Mouse (Mus musculus) forebrain, embryonic 11.5 days (tissue): ENCODE measurements around the gene Sntg2. TPM values are rescaled to one million over a fixed set of nuclear protein-coding genes. Genes with fewer than 3 reads are reported as not detected.
A peak's percentile ranks its signal among the peaks of the same experiment; 100 is the strongest.

Experiments used
- ATAC-seq: fragments of 200-750 bp; cut with Nextera tagmentation; replicated peaks from 2 replicates; pipeline ENCODE4 v1.8.0; 2017; ENCODE audit warnings: moderate TSS enrichment; ENCODE audit not compliant: low FRiP score
- DNase-seq: peaks from one replicate; pipeline ENCODE4 v3.0.0-alpha.2; 2017; ENCODE audit warnings: low spot score
- H3K27ac ChIP-seq: fragments of 300-500 bp; sonication (generic); 2 replicates; pipeline ENCODE4 v1.5.1; 2014; ENCODE audit warnings: low read depth, low read length
- H3K27me3 ChIP-seq: fragments of 300-500 bp; sonication (generic); 2 replicates; pipeline ENCODE4 v1.6.1; 2014; ENCODE audit warnings: mild to moderate bottlenecking, low read length, mixed read lengths; ENCODE audit not compliant: control insufficient read depth, insufficient read depth
- H3K36me3 ChIP-seq: fragments of 300-500 bp; sonication (generic); 2 replicates; pipeline ENCODE4 v1.6.1; 2014; ENCODE audit warnings: mild to moderate bottlenecking, low read length, moderate library complexity, mixed read lengths; ENCODE audit not compliant: control insufficient read depth, insufficient read depth
- H3K4me1 ChIP-seq: fragments of 300-500 bp; sonication (generic); replicated peaks from 2 replicates; pipeline ENCODE4 v1.6.1; 2014; ENCODE audit warnings: low read length, mixed read lengths; ENCODE audit not compliant: control insufficient read depth, insufficient read depth
- H3K4me2 ChIP-seq: fragments of 300-500 bp; sonication (generic); 2 replicates; pipeline ENCODE4 v1.6.1; 2014; ENCODE audit warnings: low read depth, mild to moderate bottlenecking, low read length, moderate library complexity, mixed read lengths; ENCODE audit not compliant: severe bottlenecking
- H3K4me3 ChIP-seq: fragments of 300-500 bp; sonication (generic); 2 replicates; pipeline ENCODE4 v1.5.1; 2014; ENCODE audit warnings: low read depth, low read length
- H3K9ac ChIP-seq: fragments of 300-500 bp; sonication (generic); 2 replicates; pipeline ENCODE4 v1.6.1; 2014; ENCODE audit warnings: low read length
- H3K9me3 ChIP-seq: fragments of 300-500 bp; sonication (generic); 2 replicates; pipeline ENCODE4 v1.6.1; 2016; ENCODE audit warnings: low read length, mixed read lengths; ENCODE audit not compliant: control insufficient read depth
- WGBS: fragments of 180-500 bp; shearing (Covaris S2); extraction: QIAGEN DNeasy Blood & Tissue Kit; methylation state at CpG from one replicate; pipeline ENCODE4 v1.1.7; 2014; 5-methylcytosine and 5-hydroxymethylcytosine counted together
- polyA plus RNA-seq: library from polyadenylated mRNA; unstranded; fragments of >200 nt; fragmentation: Nextera tagmentation; extraction: Ambion mirVana; gene quantifications from 2 replicates; pipeline ENCODE4 v1.2.1, GENCODE M21; 2014

Gene Sntg2
- polyA plus RNA-seq = 0.44 and 0.57 TPM in 2 replicates

DNA sequence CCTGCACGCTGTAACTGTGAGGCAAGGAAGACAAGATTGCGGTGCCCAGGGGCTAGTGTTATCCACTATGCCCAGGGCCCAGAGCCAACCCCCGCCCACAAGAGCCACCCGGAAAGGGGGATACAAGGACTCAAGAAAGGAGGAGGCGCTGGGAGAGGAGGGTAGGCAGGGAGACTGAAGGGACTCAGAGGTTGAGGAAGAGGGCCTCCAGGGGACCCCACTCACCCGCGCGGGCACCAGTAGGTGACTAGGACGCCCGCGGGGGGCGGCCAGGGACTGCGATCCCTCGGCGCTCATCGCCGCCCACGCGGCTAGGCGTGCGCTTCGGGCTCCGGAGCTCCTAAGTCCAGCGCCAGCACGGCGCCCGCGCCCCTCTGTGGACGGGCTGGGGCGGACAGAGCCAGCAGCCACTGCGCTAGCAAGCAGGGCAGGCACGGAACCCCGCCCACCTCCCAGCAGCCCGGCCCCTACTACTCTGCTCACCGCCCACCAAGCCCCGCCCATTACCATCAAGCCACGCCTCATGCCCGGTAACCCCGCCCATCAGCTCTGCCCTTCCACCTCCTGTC is at the start of gene Sntg2:
Gene Sntg2, minus strand, starts transcription at position 443 of the 569 bp plus-strand sequence.
- no peaks in the 10 kb centered on the region for H3K27me3 ChIP-seq
- no peaks in the 10 kb centered on the region for H3K36me3 ChIP-seq
- peak within 1 kb of the TSS; percentile 67 for H3K9ac ChIP-seq
- WGBS = 1% methylated on average over 34 of the region's 39 CpGs
- H3K9me3 ChIP-seq = no peaks in the 10 kb centered on the region
- DNase-seq (peak; percentile 89), ATAC-seq (peak; percentile 99)
- H3K4me1 ChIP-seq = 0 out of 2 replicates have a peak, but pooled peaks cover 4% of the 10 kb centered on the region
- peak within 1 kb of the TSS; percentile 47 for H3K4me3 ChIP-seq
- H3K4me2 ChIP-seq = peak within 1 kb of the TSS; percentile 91
- no peak within 1 kb of the TSS for H3K27ac ChIP-seq

GRCm38 (mm10) chr12:30416547-30416946 is 43.4 kb upstream of the Sntg2 start:
- WGBS = 86% methylated on average over 8 of the region's 8 CpGs
- Histone ChIP-seq H3K9me3 (no peaks in the 10 kb centered on the region), H3K4me3 (no peak overlapping the region), H3K4me1 (no peaks in the 10 kb centered on the region), H3K36me3 (no peaks in the 10 kb centered on the region), H3K27ac (no peak overlapping the region), H3K9ac (no peak overlapping the region), H3K4me2 (no peak overlapping the region), H3K27me3 (no peaks in the 10 kb centered on the region)
- DNase-seq = no peak
- no peak for ATAC-seq

GRCm38 (mm10) chr12:30415981-30416380 is 42.8 kb upstream of the Sntg2 start:
- H3K4me3 ChIP-seq = no peak overlapping the region
- no peaks in the 10 kb centered on the region for H3K9me3 ChIP-seq
- H3K4me2 ChIP-seq = no peak overlapping the region
- no peaks in the 10 kb centered on the region for H3K36me3 ChIP-seq
- no peak for DNase-seq
- H3K27ac ChIP-seq = no peak overlapping the region
- ATAC-seq = no peak
- no peak overlapping the region for H3K9ac ChIP-seq
- H3K4me1 ChIP-seq = no peaks in the 10 kb centered on the region
- H3K27me3 ChIP-seq = no peaks in the 10 kb centered on the region
- 81% methylated on average over 6 of the region's 6 CpGs for WGBS

GRCm38 (mm10) chr12:30402651-30403050 is 29.5 kb upstream of the Sntg2 start:
- no peaks in the 10 kb centered on the region for H3K36me3 ChIP-seq
- no peak for ATAC-seq
- H3K27ac ChIP-seq = no peak overlapping the region
- DNase-seq = no peak
- H3K27me3 ChIP-seq = no peaks in the 10 kb centered on the region
- no peaks in the 10 kb centered on the region for H3K4me1 ChIP-seq
- no peaks in the 10 kb centered on the region for H3K9me3 ChIP-seq
- no peak overlapping the region for H3K9ac ChIP-seq
- H3K4me3 ChIP-seq = no peak overlapping the region
- no peak overlapping the region for H3K4me2 ChIP-seq

- Histone ChIP-seq H3K4me1 (no peaks in the 10 kb centered on the region), H3K4me3 (no peak overlapping the region), H3K9ac (no peak overlapping the region), H3K4me2 (no peak overlapping the region), H3K9me3 (no peaks in the 10 kb centered on the region), H3K27ac (no peak overlapping the region), H3K27me3 (no peaks in the 10 kb centered on the region), H3K36me3 (no peaks in the 10 kb centered on the region)
- WGBS = 91% methylated on average over 2 of the region's 2 CpGs
- DNase-seq (no peak), ATAC-seq (no peak)
Measured at GRCm38 (mm10) chr12:30400531-30400930, 27.4 kb upstream of the Sntg2 start.

- Histone ChIP-seq H3K4me2 (no peak overlapping the region), H3K9ac (no peak overlapping the region), H3K4me3 (no peak overlapping the region), H3K36me3 (no peaks in the 10 kb centered on the region), H3K27ac (no peak overlapping the region), H3K9me3 (no peaks in the 10 kb centered on the region), H3K4me1 (no peaks in the 10 kb centered on the region), H3K27me3 (no peaks in the 10 kb centered on the region)
- DNase-seq (no peak), ATAC-seq (no peak)
- 74% methylated on average over 2 of the region's 2 CpGs for WGBS
Measured at GRCm38 (mm10) chr12:30400114-30400513, 26.9 kb upstream of the Sntg2 start.

DNA sequence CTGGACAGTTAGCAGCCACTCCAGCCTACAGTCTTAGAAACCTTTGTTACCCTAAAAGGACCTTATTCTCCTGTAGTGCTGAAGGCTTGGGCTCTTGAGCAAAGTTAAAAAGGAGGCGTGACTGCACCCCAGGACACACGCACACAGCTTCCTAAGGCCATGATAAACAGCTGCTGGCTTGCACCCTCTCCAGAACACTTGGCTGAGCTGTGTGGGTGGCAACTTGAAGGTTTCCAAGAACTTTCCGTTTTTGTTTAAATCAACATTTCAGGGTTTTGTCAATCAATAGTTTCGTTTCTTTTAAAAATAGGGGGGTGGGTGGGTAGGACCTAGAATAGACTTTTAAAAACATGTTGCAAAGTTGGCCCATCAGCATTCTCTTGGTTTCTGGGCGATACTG is 882 bp downstream of the Sntg2 start:
- H3K4me1 ChIP-seq = 0 out of 2 replicates have a peak, but pooled peaks cover 4% of the 10 kb centered on the region
- H3K36me3 ChIP-seq = no peaks in the 10 kb centered on the region
- H3K4me2 ChIP-seq = peak overlapping the region; percentile 91
- no peaks in the 10 kb centered on the region for H3K27me3 ChIP-seq
- H3K4me3 ChIP-seq = peak overlapping the region; percentile 47; the same call in 1 of the 2 replicates
- peak overlapping the region; percentile 67 for H3K9ac ChIP-seq
- ATAC-seq (no peak), DNase-seq (no peak)
- H3K9me3 ChIP-seq = no peaks in the 10 kb centered on the region
- 57% methylated on average over 5 of the region's 5 CpGs for WGBS
- H3K27ac ChIP-seq = no peak overlapping the region

DNA sequence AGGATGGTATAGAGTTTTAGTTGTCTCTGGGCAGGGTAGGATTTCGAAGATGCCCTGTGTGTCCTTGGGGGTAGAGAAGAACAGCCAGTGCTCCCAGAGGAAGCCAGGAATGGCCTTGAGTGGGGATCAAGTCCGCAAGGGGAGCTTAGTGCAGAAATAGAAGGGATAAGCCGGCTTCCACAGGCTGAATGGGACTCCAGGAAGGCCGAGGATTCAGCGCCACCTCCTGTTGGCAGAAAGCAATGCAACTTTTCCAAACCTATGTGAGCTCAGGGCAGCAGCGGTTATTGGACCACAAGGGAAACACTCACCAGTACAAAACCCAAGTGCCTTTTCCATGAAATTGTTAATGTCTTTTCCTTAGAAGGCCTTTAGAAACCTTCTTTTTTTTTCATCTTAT is 3.4 kb downstream of the Sntg2 start:
- H3K36me3 ChIP-seq = no peaks in the 10 kb centered on the region
- H3K27ac ChIP-seq = no peak overlapping the region
- H3K4me2 ChIP-seq = no peak overlapping the region
- H3K9ac ChIP-seq = no peak overlapping the region
- no peak overlapping the region for H3K4me3 ChIP-seq
- 8% methylated on average over 6 of the region's 6 CpGs for WGBS
- peak; percentile 89 for DNase-seq
- H3K27me3 ChIP-seq = no peaks in the 10 kb centered on the region
- ATAC-seq = 0 out of 2 replicates have a peak, but pooled peaks have one; percentile 19
- H3K4me1 ChIP-seq = 0 out of 2 replicates have a peak, but pooled peaks cover 4% of the 10 kb centered on the region
- no peaks in the 10 kb centered on the region for H3K9me3 ChIP-seq

DNA sequence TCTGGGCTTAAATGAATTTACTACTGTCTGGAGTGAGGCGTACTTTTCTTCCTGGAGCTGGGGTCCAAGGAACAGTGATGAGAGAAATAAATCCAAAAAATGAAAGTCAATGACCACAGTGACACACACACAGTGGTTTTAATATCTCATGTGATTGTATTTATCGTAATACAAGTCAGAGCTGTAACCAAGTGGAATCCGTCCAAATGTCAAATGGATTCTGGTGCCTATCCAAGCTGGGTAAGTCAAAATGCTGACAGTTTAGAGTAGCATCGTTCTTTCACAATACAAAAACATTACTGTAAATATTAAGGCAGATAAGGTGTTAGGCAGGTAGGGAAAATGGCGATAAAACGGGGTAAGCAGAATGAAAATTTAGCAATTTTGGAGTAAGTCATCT is 4.0 kb downstream of the Sntg2 start:
- no peaks in the 10 kb centered on the region for H3K36me3 ChIP-seq
- H3K27me3 ChIP-seq = no peaks in the 10 kb centered on the region
- no peak overlapping the region for H3K27ac ChIP-seq
- 0 out of 2 replicates have a peak, but pooled peaks cover 4% of the 10 kb centered on the region for H3K4me1 ChIP-seq
- H3K4me3 ChIP-seq = no peak overlapping the region
- no peaks in the 10 kb centered on the region for H3K9me3 ChIP-seq
- ATAC-seq (no peak), DNase-seq (no peak)
- WGBS = 87% methylated on average over 6 of the region's 6 CpGs
- H3K9ac ChIP-seq = no peak overlapping the region
- no peak overlapping the region for H3K4me2 ChIP-seq
